Mouse (Mus musculus) effector memory CD4-positive, alpha-beta T cell, adult 7 months (primary cell): ENCODE data around the gene Zfp938. TPM values are rescaled to one million over a fixed set of nuclear protein-coding genes. Genes with fewer than 3 reads are reported as not detected.

ENCODE experiments used
- polyA plus RNA-seq: library from polyadenylated mRNA; unstranded; fragments of 100-300 nt; shearing (Covaris generic); gene quantifications from one replicate; pipeline ENCODE4 v1.2.1, GENCODE M21; 2017

Zfp938 gene
- 6.4 TPM for polyA plus RNA-seq

GRCm38 (mm10) chr10:82240742-82241400 is at the start of gene Zfp938:
TSS of gene Zfp938 (minus strand) at chr10:82241280.

Other genes starting within 250 kb of the Zfp938 start
- gene Zfp873, start 193.2 kb downstream of the Zfp938 start, polyA plus RNA-seq = 3.4 TPM
- gene BC024063, start 157.9 kb downstream of the Zfp938 start, polyA plus RNA-seq = 8.8 TPM
- gene AU041133, start 113.3 kb downstream of the Zfp938 start, polyA plus RNA-seq = 6.9 TPM
- gene 4932415D10Rik, start 75.3 kb upstream of the Zfp938 start, polyA plus RNA-seq = 0.18 TPM
- gene Gm4924, start 113.0 kb upstream of the Zfp938 start, polyA plus RNA-seq = 7.3 TPM